Mouse (Mus musculus) heart, postnatal 14 days (tissue): ENCODE results near the gene Atxn2l. TPM values are rescaled to one million over a fixed set of nuclear protein-coding genes. Genes with fewer than 3 reads are reported as not detected.
"Not testable (repeated sequence)": the region's sequence is repeated elsewhere in the genome, so short reads cannot be mapped to it uniquely, and the experiment has no call there.

Source experiments
- DNase-seq, 2 experiments: peaks; one replicate each; pipeline ENCODE4 v3.0.0; 2021 to 2022
- intact Hi-C: fragments of 180-260 bp; cut with DNase I; formaldehyde crosslinking; loops from one replicate; pipeline ENCODE4 v1.15.1; 2025
- total RNA-seq, 2 experiments: library from RNA; stranded (reverse); gene quantifications; 2 replicates each; pipeline ENCODE4 v1.2.3; 2021

The Atxn2l gene
- total RNA-seq, 2 experiments from 2014 or later = 44.6 to 47.1 TPM

DNA sequence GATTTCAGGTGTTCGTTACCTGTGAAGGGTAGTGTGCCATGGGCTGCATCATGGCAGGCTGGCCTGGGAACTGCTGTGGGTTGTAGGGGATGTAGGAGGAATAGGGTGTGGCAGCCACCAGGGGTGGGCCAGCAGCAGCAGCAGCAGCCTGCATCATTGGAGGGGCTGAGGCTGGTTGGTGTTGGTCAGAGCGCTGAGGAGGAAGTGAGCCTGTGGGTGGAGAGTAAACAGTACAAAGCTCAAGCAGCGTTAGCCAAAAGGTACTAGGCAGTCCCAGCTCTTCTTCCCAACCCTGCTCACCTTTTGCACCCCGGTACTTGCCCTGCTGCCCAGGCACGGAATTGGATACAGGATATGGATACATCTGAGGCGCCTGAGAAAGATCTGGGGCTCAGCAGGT lies 9.1 kb downstream of the Atxn2l start:
- DNase-seq = no peak
- intact Hi-C loops = no loop called here

DNA sequence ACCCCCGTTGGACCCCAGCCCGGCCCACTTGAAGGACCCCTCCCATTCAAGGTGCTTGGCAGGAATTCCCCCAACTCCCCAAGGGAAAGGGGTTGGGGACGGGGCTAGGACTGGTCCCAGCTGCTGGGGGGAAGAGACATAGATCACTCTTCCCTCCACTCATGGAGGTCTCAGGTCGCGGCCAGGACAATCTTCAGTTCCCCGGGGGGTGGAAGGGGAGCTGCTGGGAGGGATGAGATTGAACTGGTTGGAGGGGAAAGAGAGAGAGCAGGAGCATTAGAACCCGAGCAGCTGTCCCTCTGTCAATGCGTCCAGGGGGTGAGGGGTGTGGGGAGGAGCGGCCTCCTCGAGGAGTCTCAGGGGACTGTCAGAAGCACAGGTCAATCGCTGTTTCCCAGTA lies 11.3 kb downstream of the Atxn2l start:
- intact Hi-C loops = no loop called here
- DNase-seq = no peak

- DNase-seq = no peak
- intact Hi-C loops = no loop called here
Observed at GRCm38 (mm10) chr7:126491005-126491404, 12.2 kb downstream of the Atxn2l start.

- DNase-seq = not testable (repeated sequence)
- intact Hi-C loops = loop anchor here (5.0 to 10.0 kb wide), 2 partner anchors 157 to 210 kb away; partner anchors contain the start of genes Bola2, Sgf29 and Slx1b
Observed at GRCm38 (mm10) chr7:126487617-126488385, 15.4 kb downstream of the Atxn2l start.

GRCm38 (mm10) chr7:126487052-126487483 lies 16.2 kb downstream of the Atxn2l start, which contains the start of gene Tufm:
Tufm (plus strand) TSS chr7:126487361.
- DNase-seq = peak; percentile 92 to 96
- intact Hi-C loops = loop anchor here (5.0 to 10.0 kb wide), 2 partner anchors 158 to 210 kb away; partner anchors contain the start of genes Bola2, Sgf29 and Slx1b

DNA sequence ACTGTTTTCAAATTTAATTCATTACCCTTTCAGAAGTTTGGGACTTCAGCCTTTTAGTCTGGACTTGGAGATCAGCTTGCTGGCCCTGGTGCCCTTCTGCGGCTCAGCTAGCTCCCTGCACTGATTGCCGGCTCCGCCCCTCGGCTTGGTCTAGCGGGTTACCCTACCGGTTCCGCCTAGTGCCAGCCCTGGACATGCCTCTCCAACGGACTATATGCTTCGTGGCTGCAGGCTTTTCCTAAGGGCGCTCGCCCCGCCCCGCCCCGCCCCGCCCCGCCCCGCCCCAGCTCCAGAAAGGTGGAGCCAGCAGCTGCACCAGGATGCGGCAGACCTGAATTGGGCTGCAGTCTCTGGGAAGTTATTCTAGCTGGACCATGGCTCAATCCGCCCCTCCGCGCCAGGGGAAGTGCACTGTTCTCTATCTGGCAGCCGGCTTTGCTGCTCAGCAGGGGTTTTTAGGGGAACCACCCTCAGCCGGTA lies 20.8 kb downstream of the Atxn2l start:
- DNase-seq = peak; percentile 80 to 82
- intact Hi-C loops = loop anchor here (1.0 to 10.0 kb wide), 2 partner anchors 46 to 162 kb away; partner anchors contain the start of gene Sgf29

- intact Hi-C loops = loop anchor here (1.0 to 10.0 kb wide), 2 partner anchors 47 to 163 kb away; partner anchors contain the start of gene Sgf29
- DNase-seq = no peak
Observed at GRCm38 (mm10) chr7:126481699-126482098, 21.5 kb downstream of the Atxn2l start.

DNA sequence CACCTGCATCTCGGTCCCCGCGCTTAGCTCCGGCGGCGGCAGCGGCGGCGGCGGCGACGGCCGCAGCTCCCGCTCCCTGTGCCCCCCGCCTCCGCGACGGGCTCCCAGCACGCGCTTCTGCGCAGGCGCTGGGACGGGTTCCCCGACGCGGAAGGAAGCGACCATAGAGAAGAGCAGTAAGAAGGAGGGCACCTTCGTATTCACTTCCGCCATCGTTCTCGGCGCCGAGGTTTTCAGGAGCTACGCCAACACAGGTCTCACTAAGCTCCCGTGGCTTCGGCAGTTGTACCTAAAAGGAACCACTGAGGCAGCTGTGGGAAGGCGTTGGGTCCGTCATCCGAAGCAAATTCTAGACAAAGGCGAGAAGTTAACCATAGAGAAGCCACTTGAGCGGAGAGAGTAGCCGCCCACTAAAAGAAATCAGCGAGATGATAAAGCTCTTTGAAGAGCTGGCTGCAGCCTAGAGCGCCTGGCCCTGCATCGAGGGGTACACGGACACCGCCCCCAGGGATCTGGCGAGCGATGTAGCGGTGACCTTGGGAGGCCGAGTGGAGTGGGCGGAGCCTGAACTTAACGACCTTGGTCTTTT lies 28.1 kb downstream of the Atxn2l start, which contains the start of gene Sh2b1:
Sh2b1 (minus strand) TSS at position 432 of the 589 bp plus-strand sequence.
- intact Hi-C loops = loop anchor here (5.0 kb wide), 1 partner anchor 38 kb away; no protein-coding TSS in a partner anchor
- DNase-seq = peak; percentile 91

- DNase-seq = no peak
- intact Hi-C loops = loop anchor here (5.0 kb wide), 1 partner anchor 37 kb away; no protein-coding TSS in a partner anchor
Observed at GRCm38 (mm10) chr7:126474486-126474955, 28.7 kb downstream of the Atxn2l start.

- DNase-seq = no peak
- intact Hi-C loops = loop anchor here (5.0 kb wide), 1 partner anchor 36 kb away; no protein-coding TSS in a partner anchor
Observed at GRCm38 (mm10) chr7:126473470-126474086, 29.7 kb downstream of the Atxn2l start.

DNA sequence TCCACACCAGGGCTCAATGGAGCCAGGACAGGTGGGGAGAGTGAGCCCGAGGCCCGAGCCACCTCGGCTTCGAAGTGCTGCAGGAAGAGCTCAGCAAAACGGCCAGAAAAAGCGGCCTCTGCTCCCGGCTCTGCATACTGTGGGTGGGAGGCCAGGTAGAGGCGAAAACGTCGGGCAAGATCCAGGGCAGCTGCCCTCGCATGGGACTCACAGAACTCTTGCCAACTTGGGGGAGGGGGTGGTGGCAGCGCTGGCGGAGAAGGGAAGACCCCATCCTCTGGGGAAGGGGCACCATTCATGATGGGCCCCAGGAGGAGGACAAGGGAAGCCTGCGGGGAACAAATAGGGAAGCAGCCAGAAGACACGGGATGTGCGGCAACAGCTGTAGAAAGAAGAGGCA lies 30.5 kb downstream of the Atxn2l start:
- no peak for DNase-seq
- intact Hi-C loops = loop anchor here (5.0 kb wide), 1 partner anchor 35 kb away; no protein-coding TSS in a partner anchor

GRCm38 (mm10) chr7:126472306-126472705 lies 30.9 kb downstream of the Atxn2l start:
- intact Hi-C loops = loop anchor here (5.0 kb wide), 1 partner anchor 35 kb away; no protein-coding TSS in a partner anchor
- DNase-seq = no peak

DNA sequence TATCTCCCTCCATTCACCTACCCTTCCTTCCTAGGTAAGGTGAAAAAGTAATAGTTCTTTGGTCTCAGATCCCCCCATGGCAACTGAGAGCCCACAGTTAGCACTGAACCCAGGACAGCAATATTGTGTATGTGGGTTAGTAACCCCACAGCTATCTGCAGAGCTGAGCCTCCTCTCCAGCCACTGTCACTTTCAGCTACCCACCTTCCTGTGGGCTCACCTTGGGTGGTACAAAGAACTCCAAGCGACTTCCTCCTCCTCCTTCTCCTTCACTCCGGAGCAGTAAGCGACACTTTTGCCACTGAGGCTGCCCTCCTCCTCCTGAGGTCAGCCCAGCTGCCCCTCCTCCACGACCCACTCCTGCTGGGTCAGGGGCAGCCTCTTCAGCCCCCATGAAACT lies 31.4 kb downstream of the Atxn2l start:
- intact Hi-C loops = loop anchor here (5.0 kb wide), 1 partner anchor 35 kb away; no protein-coding TSS in a partner anchor
- DNase-seq = no peak

- intact Hi-C loops = loop anchor here (5.0 kb wide), 1 partner anchor 34 kb away; no protein-coding TSS in a partner anchor
- no peak for DNase-seq
Observed at GRCm38 (mm10) chr7:126471361-126471760, 31.9 kb downstream of the Atxn2l start.

GRCm38 (mm10) chr7:126470077-126470476 lies 33.2 kb downstream of the Atxn2l start:
- DNase-seq = no peak
- intact Hi-C loops = loop anchor here (5.0 kb wide), 1 partner anchor 33 kb away; no protein-coding TSS in a partner anchor

DNA sequence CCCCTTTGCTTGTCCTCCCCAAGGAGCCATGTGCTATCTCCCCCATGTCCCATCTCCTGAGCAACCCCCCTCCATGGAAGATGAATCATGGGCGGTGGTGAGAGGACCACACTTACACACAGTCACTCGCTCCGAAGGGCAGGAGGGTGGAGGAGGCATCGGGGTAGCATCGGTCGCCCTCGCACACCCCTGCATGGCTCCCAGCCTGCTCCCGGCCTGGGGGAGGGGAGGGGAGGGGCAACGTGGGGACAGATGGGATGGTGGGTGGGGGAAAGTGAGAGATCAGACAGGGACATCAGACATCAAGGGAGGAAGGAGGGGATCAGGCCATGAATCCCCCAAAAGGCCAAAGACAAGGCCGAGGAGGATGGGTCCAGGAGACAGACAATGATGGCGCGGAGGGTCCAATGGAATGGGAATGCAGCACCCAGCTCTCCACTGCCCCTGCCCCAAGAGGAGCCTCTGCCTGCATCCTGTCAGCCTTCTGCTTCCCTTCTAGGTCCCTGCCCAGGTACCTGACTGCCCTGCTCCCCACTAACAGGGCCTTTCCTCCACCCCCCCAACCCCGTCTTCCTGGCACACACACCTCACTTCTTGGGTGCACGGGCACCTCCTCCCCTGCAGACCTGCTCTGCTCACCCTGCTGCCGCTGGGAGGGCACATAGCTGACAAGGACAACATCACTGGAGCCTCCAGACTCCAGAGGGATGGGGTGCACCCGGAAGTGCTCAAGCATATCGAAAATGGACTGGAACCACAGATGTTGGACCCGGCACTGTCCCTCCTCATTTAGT lies 35.2 kb downstream of the Atxn2l start:
- intact Hi-C loops = loop anchor here (5.0 kb wide), 1 partner anchor 71 kb away; the partner anchor contains the start of gene Nfatc2ip
- no peak for DNase-seq

- intact Hi-C loops = loop anchor here (5.0 kb wide), 1 partner anchor 70 kb away; the partner anchor contains the start of gene Nfatc2ip
Observed at GRCm38 (mm10) chr7:126467271-126467670, 36.0 kb downstream of the Atxn2l start.

DNA sequence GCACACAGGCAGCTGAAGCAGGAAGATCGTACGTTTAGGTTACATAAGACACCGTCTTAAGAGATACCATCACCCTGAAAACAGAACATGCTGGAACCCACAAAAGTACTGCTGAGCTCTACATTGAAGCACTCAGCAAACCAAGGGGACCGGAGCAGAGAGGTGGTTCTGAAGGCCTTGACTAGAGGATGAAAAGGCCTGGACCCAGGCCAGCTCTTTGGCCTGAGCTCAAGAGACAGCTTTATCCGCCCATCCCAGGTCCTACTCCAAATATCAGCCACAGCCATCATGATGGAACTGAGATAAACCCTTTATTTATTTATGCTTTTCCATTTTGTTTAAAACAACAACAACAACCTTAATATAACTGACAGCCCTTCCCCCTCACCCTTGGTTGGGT lies 36.5 kb downstream of the Atxn2l start:
- intact Hi-C loops = loop anchor here (5.0 kb wide), 1 partner anchor 69 kb away; the partner anchor contains the start of gene Nfatc2ip
- DNase-seq = no peak

More at GRCm38 (mm10) chr7:126467271-126467670, 36.0 kb downstream of the Atxn2l start:
- DNase-seq = peak; percentile 44 to 69

DNA sequence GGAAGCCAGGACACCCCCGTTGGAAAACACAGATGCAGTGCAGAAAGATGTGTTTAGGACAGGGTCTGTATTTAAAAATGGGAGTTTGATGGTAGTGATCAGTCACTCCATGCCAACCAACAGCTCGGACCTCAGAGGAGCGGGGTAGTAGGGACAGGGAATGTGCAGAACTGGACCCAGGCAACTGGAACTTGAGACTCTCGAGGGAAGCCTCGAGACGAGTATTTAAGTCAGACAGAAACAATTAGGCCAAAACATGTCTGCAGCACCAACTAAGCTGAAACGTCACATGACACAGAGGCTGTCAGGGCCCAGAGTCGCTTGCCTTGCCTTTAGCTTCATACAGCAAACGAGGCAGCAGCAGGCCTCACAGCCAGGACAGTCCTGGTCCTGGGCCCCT lies 37.1 kb downstream of the Atxn2l start:
- intact Hi-C loops = loop anchor here (5.0 kb wide), 1 partner anchor 69 kb away; the partner anchor contains the start of gene Nfatc2ip

More for the DNA sequence above, 37.1 kb downstream of the Atxn2l start:
- DNase-seq = no peak
